Mouse (Mus musculus) bone marrow macrophage, adult 2 months (primary cell): ENCODE data around the gene Snx14.
"Not testable (repeated sequence)": the region's sequence is repeated elsewhere in the genome, so short reads cannot be mapped to it uniquely, and the experiment has no call there.

Experiments used
- CTCF ChIP-seq: IDR thresholded peaks from 2 replicates; pipeline ENCODE4 v1.5.1; 2012; ENCODE audit warnings: low read depth, mild to moderate bottlenecking, low read length, moderate library complexity
- POLR2A ChIP-seq: IDR thresholded peaks from 2 replicates; pipeline ENCODE4 v1.6.1; 2012; ENCODE audit warnings: mild to moderate bottlenecking, low read depth, low read length, borderline replicate concordance

GRCm38 (mm10) chr9:88482230-88482828 lies 43.6 kb upstream of the Snx14 start, which contains the start of gene Syncrip:
- TF ChIP-seq CTCF, POLR2A: not testable (repeated sequence)
